Mouse (Mus musculus) intestine, embryonic 15.5 days (tissue): ENCODE results near the gene Lrtm2. TPM values are rescaled to one million over a fixed set of nuclear protein-coding genes. Genes with fewer than 3 reads are reported as not detected.

Experiments
- ATAC-seq: fragments of 200-750 bp; cut with Nextera tagmentation; 2 replicates; pipeline ENCODE4 v1.8.0; 2017; ENCODE audit warnings: moderate TSS enrichment, moderate library complexity
- H3K27ac ChIP-seq: fragments of 300-500 bp; sonication (generic); 2 replicates; pipeline ENCODE4 v1.5.1; 2015; ENCODE audit warnings: mild to moderate bottlenecking, inconsistent platforms
- H3K27me3 ChIP-seq: fragments of 300-500 bp; sonication (generic); replicated peaks from 2 replicates; pipeline ENCODE4 v1.6.1; 2015; ENCODE audit warnings: inconsistent platforms
- H3K36me3 ChIP-seq: fragments of 300-500 bp; sonication (generic); 2 replicates; pipeline ENCODE4 v1.6.1; 2015; ENCODE audit warnings: inconsistent platforms
- H3K4me1 ChIP-seq: fragments of 300-500 bp; sonication (generic); replicated peaks from 2 replicates; pipeline ENCODE4 v1.6.1; 2015; ENCODE audit warnings: inconsistent platforms
- H3K4me2 ChIP-seq: fragments of 300-500 bp; sonication (generic); replicated peaks from 2 replicates; pipeline ENCODE4 v1.6.1; 2015; ENCODE audit warnings: mild to moderate bottlenecking, inconsistent platforms
- H3K4me3 ChIP-seq: fragments of 300-500 bp; sonication (generic); replicated peaks from 2 replicates; pipeline ENCODE4 v1.5.1; 2015; ENCODE audit warnings: inconsistent platforms
- H3K9ac ChIP-seq: fragments of 300-500 bp; sonication (generic); 2 replicates; pipeline ENCODE4 v1.6.1; 2015; ENCODE audit warnings: inconsistent platforms
- H3K9me3 ChIP-seq: fragments of 300-500 bp; sonication (generic); 2 replicates; pipeline ENCODE4 v1.6.1; 2016; ENCODE audit warnings: inconsistent platforms
- WGBS: fragments of 180-500 bp; shearing (Covaris S2); methylation state at CpG from one replicate; pipeline ENCODE4 v1.1.7; 2015; 5-methylcytosine and 5-hydroxymethylcytosine counted together
- polyA plus RNA-seq: library from polyadenylated mRNA; unstranded; fragments of >200 nt; fragmentation: Nextera tagmentation; extraction: Ambion mirVana; gene quantifications from 2 replicates; pipeline ENCODE4 v1.2.1, GENCODE M21; 2015

Gene Lrtm2
- polyA plus RNA-seq, 1 experiment from 2014 or later = 0.49 TPM

DNA sequence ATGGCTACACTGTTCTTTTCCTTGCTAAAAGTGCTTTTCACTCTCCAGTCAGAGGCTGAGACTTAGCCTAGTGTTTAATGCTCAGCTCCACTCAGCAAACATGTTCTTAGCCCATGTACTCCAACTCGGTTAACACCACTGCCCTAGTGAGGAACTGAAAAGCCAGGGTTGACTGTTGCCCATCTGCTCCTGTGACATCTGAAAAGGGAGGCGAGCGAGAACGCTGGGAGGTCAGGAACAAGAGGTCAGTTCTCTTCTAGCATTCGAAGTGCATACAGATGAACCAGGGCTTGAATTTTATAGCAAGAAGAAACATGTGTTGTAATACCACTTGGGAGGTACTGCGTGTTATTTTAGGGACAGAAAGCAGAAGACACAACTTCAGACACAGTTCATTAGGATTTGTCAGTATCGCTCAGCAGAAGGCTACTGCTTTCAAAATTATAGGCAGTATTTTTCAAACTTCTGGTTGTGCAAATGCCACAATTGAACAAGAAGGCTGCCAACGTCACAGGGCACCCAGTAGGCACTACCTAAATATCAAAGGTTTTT, 27.5 kb upstream of the Lrtm2 start:
- Histone ChIP-seq H3K9me3 (no peaks in the 10 kb centered on the region), H3K4me3 (no peak overlapping the region), H3K4me1 (no peaks in the 10 kb centered on the region), H3K27ac (no peak overlapping the region), H3K4me2 (no peak overlapping the region), H3K9ac (no peak overlapping the region), H3K36me3 (peaks cover 40% of the 10 kb centered on the region), H3K27me3 (no peaks in the 10 kb centered on the region)
- ATAC-seq = no peak
- 89% methylated on average over 8 of the region's 8 CpGs for WGBS

DNA sequence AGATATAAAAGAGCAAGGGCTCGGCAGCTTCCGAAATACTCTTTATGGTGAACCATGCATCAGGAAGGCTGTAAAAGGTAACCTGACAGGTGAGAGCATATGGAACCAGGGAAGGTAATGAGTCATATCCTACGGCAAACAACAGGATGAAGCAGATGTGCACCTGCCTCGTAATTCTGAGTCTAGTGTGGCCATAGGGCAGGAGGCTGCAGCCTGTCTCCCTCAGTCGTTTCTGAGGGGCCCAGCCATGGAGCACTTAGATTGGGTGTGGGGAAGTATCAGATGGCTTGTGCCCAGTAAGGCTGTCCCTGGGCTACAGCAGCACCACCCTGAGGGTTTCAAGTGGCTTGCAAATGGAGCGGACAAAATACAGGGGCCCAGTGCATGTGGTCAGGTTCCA, 21.9 kb upstream of the Lrtm2 start:
- Histone ChIP-seq H3K36me3 (peaks cover 19% of the 10 kb centered on the region), H3K4me1 (no peaks in the 10 kb centered on the region), H3K27ac (0 out of 2 replicates have a peak overlapping the region, but pooled peaks have one; percentile 22), H3K9ac (no peak overlapping the region), H3K27me3 (no peaks in the 10 kb centered on the region), H3K9me3 (no peaks in the 10 kb centered on the region), H3K4me3 (no peak overlapping the region), H3K4me2 (no peak overlapping the region)
- WGBS = 60% methylated on average over 6 of the region's 6 CpGs
- peak; percentile 64 for ATAC-seq

DNA sequence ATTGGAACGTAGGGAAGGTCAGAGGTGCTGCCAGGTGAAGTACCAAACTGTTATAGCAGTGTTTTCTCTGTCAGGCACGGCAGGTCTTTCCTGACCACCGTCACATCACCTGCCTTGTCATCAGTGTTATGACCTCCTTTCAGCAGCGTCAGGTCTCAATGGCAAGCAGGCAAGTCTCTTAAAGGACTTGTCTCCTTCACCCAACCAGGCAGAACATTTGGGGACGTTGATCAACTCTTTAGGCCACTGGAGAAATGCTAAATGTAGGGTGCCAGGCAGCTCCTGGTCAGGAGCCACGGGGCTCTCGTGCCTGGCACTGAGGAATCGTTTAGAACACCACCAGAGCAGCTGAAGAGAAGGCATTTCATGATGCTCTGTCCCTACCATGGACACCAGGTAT, 21.1 kb upstream of the Lrtm2 start:
- no peak for ATAC-seq
- WGBS = 75% methylated on average over 8 of the region's 8 CpGs

DNA sequence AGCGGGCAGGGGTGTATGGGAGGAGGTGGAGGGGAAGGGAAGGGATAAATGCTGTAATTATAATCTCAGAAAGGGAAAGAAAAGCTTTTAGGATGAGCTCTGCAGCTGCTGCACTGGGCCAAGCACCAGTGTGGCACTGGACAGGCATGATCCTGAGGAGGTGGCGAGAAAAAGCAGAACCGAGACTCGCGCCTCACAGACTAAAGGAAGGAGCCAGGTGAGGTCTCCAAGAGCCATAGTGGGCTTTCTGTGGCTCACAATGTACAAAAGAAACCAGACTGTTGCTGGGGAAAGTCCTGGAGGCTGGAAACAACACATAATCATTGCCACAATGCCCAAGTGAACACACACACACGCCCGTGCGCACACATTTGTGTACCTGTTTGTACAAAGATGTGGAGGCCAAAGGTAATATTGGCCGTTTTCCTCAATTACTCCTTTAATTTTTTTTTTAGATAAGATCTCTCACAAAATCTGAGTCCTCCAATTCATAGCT, 20.2 kb upstream of the Lrtm2 start:
- no peak overlapping the region for H3K27ac ChIP-seq
- no peak for ATAC-seq
- 82% methylated on average over 9 of the region's 9 CpGs for WGBS

More for the DNA sequence above, 21.1 kb upstream of the Lrtm2 start:
- Histone ChIP-seq H3K9ac (no peak overlapping the region), H3K36me3 (peaks cover 16% of the 10 kb centered on the region), H3K4me3 (no peak overlapping the region), H3K27ac (no peak overlapping the region), H3K27me3 (no peaks in the 10 kb centered on the region), H3K9me3 (no peaks in the 10 kb centered on the region), H3K4me2 (no peak overlapping the region), H3K4me1 (no peaks in the 10 kb centered on the region)

DNA sequence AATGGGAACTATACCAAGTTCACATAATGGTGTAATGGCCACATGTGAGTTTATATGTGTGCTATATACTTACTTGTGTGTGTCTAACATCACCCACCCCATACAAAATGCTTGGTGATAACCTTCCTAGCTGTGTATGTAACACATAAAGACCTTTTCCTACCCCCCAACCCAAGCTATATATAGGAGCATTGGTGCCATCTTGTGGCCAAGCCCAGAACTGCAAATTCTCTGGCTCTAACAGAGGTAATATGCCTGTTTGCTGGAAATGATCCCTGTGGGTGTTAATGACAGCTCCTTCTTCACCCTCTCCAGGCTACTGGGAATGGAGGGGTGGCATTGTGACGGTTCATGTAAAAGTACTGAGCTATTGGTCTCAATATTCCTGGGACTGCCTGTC, 17.7 kb upstream of the Lrtm2 start:
- Histone ChIP-seq H3K4me2 (no peak overlapping the region), H3K4me1 (no peaks in the 10 kb centered on the region), H3K27ac (no peak overlapping the region), H3K36me3 (no peaks in the 10 kb centered on the region), H3K9me3 (no peaks in the 10 kb centered on the region), H3K27me3 (no peaks in the 10 kb centered on the region), H3K4me3 (no peak overlapping the region), H3K9ac (no peak overlapping the region)
- 0% methylated on average over 1 of the region's 1 CpGs for WGBS
- ATAC-seq = peak; percentile 25; the same call in 1 of the 2 replicates

More for the DNA sequence above, 20.2 kb upstream of the Lrtm2 start:
- no peaks in the 10 kb centered on the region for H3K27me3 ChIP-seq
- no peak overlapping the region for H3K4me2 ChIP-seq
- no peak overlapping the region for H3K4me3 ChIP-seq
- peaks cover 14% of the 10 kb centered on the region for H3K36me3 ChIP-seq
- H3K4me1 ChIP-seq = no peaks in the 10 kb centered on the region
- H3K9ac ChIP-seq = no peak overlapping the region
- no peaks in the 10 kb centered on the region for H3K9me3 ChIP-seq

DNA sequence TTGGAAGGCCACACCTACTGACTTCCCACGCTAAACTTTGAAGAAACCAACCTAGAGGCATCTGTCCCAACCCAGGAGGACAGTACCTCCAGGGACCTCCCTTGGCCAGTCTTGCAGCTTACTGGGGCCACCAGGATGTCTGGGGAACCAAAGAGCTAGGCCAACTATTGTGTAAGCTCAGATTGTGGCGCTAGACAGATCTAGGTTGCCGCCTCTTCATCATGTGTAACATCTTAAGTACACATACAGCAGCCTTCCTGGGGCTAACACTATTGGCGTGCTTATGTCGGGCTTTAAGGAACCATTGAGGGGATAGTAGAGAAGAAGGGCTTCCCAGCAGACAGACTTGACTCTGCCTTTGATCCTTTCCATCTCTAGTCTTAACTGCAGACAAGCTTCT, 17.2 kb upstream of the Lrtm2 start:
- ATAC-seq = no peak
- H3K9ac ChIP-seq = no peak overlapping the region
- H3K4me3 ChIP-seq = no peak overlapping the region
- H3K36me3 ChIP-seq = no peaks in the 10 kb centered on the region
- no peak overlapping the region for H3K27ac ChIP-seq
- 68% methylated on average over 5 of the region's 5 CpGs for WGBS
- H3K4me1 ChIP-seq = no peaks in the 10 kb centered on the region
- H3K4me2 ChIP-seq = no peak overlapping the region
- H3K9me3 ChIP-seq = no peaks in the 10 kb centered on the region
- H3K27me3 ChIP-seq = no peaks in the 10 kb centered on the region

DNA sequence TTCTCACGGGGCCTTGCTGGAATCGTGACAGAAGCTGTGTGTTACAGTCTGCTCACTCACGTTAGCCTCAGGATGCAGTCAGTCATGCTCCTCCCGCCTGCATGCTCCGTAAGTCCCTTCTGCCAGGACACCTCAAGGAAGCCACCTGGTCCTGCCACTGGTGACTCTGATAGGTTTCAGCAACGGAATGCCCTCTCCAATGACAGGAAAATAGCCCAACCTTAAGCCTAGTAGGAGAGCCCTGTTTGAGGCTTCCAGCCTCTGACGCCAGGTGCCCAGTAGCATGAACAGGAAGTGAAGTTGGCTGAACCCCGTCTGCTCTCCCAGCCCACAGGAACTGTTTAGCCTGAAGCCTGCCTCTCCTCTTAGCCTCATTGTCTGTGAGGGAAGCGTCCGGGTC, 15.7 kb upstream of the Lrtm2 start:
- Histone ChIP-seq H3K36me3 (no peaks in the 10 kb centered on the region), H3K4me3 (no peak overlapping the region), H3K4me1 (no peaks in the 10 kb centered on the region), H3K4me2 (no peak overlapping the region), H3K9ac (no peak overlapping the region), H3K9me3 (no peaks in the 10 kb centered on the region), H3K27ac (no peak overlapping the region), H3K27me3 (no peaks in the 10 kb centered on the region)
- no peak for ATAC-seq
- WGBS = 57% methylated on average over 10 of the region's 10 CpGs

DNA sequence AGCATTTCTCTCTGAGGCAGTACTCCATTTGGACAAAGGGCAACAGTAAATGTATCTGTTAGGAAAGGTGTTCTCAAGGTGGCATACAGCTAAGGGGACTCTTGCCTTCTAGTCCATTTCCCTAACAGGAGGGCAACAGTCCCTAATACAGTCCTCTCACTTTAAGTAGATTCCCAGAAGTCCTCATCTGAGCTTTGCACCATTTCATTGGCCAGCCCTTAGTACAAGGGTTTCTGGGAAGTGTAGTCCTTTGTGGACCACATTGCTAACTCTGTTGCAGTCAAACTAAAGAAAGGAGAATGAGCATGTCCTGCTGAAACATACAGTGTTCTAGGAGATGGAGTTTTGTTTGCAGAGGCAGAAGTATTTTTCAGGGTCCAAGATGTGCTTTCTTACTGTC, 10.8 kb upstream of the Lrtm2 start:
- Histone ChIP-seq H3K27me3 (no peaks in the 10 kb centered on the region), H3K4me2 (no peak overlapping the region), H3K27ac (no peak overlapping the region), H3K9ac (no peak overlapping the region), H3K36me3 (no peaks in the 10 kb centered on the region), H3K4me1 (no peaks in the 10 kb centered on the region), H3K9me3 (no peaks in the 10 kb centered on the region), H3K4me3 (no peak overlapping the region)
- ATAC-seq = peak; percentile 82

DNA sequence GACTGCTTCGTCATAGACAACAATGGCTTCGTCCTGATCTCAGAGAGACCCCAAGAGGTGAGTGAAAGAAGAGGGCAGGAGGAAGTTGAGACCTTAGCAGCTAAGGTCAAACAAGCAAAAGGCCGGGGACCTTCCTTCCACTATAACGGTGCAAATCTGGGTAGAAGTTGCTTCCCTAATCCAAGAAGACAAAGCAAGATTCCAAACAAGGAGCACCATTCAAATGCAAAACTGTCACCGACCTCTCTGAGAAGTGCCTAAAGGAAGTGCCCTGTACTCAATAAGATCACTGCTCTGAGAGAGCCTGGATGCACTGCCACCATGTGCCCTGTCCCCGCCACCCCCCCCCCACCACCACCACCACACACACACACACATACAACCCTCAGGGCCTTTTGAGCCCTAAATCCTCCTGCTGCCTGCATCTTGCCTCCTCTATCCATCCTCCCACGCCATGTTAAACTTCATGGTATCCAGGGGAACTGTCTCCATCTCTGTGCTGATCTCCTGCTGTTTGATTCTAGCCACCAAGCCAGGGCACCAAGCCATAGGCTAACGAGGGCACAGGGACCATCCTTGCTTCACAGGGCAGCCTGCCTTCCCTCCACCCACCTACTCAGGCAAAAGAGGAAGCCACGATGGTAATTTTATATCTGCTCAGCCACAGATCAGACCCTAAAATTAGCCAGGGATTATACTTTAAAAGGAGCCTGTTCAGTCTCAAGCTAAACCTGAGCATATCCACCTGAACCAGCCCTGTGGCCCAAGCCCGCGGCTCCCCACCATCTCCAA, 7.8 kb upstream of the Lrtm2 start:
- Histone ChIP-seq H3K27ac (no peak overlapping the region), H3K9me3 (no peaks in the 10 kb centered on the region), H3K36me3 (no peaks in the 10 kb centered on the region), H3K9ac (no peak overlapping the region), H3K4me2 (no peak overlapping the region), H3K4me3 (no peak overlapping the region), H3K27me3 (no peaks in the 10 kb centered on the region), H3K4me1 (no peaks in the 10 kb centered on the region)
- no peak for ATAC-seq
- WGBS = 47% methylated on average over 11 of the region's 11 CpGs

DNA sequence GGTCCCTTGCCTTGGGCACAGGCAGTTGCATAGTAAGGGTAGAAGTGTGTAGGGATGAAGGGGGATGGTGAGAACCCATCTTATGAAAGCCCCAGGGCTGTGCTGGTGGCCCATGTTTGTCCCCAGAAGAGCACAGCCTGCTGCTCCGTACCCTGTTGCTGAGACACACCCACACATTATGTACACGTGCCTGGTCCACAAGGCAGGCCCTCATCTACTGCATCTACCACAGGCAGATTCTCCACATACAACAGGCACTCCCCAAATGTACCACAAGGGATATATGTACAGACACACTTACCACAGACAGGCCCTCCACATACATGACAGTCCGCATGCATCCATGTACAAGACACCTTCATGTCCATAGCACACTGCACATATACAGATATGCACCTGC, 6.7 kb upstream of the Lrtm2 start:
- Histone ChIP-seq H3K4me1 (no peaks in the 10 kb centered on the region), H3K27me3 (no peaks in the 10 kb centered on the region), H3K4me2 (no peak overlapping the region), H3K27ac (no peak overlapping the region), H3K9ac (no peak overlapping the region), H3K9me3 (no peaks in the 10 kb centered on the region), H3K4me3 (no peak overlapping the region), H3K36me3 (no peaks in the 10 kb centered on the region)
- ATAC-seq = no peak
- 76% methylated on average over 3 of the region's 3 CpGs for WGBS

DNA sequence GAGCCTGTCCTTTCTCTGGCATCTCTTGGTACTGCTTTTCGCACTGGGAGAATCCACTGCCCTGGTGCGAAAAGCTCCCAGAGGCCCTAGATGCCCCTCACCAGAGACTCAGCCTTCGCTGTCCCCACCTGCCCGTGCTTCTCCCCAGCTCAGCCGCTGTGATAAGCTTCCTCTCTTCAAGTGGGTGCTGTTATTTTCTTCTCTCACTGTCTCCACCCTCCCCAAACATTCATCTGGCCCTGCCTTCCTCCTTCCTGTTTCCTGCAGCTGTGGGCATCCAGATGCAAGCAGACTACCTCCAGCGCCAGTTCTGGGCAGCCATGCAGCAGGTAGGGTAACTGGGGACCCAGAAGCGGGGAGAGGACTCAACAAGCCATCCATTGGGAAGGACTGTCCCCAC, 5.6 kb upstream of the Lrtm2 start:
- no peak for ATAC-seq
- 67% methylated on average over 7 of the region's 7 CpGs for WGBS
- no peaks in the 10 kb centered on the region for H3K9me3 ChIP-seq

DNA sequence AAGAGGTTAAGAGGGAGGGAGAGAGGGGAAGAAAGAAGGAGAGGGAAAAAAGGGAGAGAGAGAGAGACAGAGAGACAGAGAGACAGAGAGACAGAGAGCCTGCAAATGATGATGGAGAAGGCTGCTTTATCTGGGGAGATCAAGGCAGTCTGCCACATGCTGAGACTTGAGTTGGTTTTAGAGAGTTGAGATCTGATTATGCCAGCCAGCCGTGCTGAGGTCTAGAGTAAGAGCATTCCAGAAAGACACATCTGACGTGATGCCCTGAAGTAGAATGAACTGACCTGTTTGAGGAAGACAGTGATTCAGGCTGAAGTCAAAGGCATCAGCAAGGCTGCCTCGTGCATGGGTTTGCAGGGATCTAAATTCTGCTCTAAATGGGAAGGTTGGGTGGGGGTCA, 3.3 kb upstream of the Lrtm2 start:
- Histone ChIP-seq H3K4me1 (peaks cover 11% of the 10 kb centered on the region), H3K9ac (no peak overlapping the region), H3K27me3 (peaks cover 32% of the 10 kb centered on the region), H3K4me3 (no peak overlapping the region), H3K4me2 (no peak overlapping the region), H3K36me3 (no peaks in the 10 kb centered on the region), H3K9me3 (no peaks in the 10 kb centered on the region), H3K27ac (no peak overlapping the region)
- ATAC-seq = no peak
- 35% methylated on average over 3 of the region's 3 CpGs for WGBS

More for the DNA sequence above, 5.6 kb upstream of the Lrtm2 start:
- no peak overlapping the region for H3K27ac ChIP-seq
- H3K9ac ChIP-seq = no peak overlapping the region
- H3K4me3 ChIP-seq = no peak overlapping the region
- no peak overlapping the region for H3K4me2 ChIP-seq
- no peaks in the 10 kb centered on the region for H3K4me1 ChIP-seq
- peaks cover 10% of the 10 kb centered on the region for H3K27me3 ChIP-seq
- no peaks in the 10 kb centered on the region for H3K36me3 ChIP-seq

DNA sequence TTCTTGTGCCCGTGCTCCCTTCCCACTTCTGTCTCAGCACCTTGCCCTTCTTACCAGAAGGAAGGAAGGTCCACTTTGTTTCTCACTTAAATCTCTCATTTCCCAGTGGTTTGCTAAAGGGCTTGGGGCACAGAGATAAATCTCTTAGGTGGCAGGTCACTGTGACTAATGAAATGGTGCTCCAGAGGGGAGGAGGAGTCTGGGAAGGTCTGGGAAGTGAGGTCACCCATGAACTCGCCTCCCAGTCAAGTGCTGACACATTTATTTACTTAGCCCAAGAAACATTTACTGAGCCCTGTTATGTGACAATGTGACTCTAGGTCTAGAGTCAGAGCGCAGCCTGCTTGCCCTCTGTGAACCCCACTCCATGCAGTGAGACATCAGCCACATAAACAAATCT, 2.6 kb upstream of the Lrtm2 start:
- H3K9me3 ChIP-seq = no peaks in the 10 kb centered on the region
- WGBS = 7% methylated on average over 3 of the region's 3 CpGs
- H3K4me2 ChIP-seq = no peak overlapping the region
- H3K27me3 ChIP-seq = peaks cover 39% of the 10 kb centered on the region
- H3K4me1 ChIP-seq = peaks cover 11% of the 10 kb centered on the region
- peak; percentile 67; the same call in 1 of the 2 replicates for ATAC-seq
- no peaks in the 10 kb centered on the region for H3K36me3 ChIP-seq
- no peak overlapping the region for H3K4me3 ChIP-seq
- H3K9ac ChIP-seq = no peak overlapping the region
- no peak overlapping the region for H3K27ac ChIP-seq
